Mouse (Mus musculus): ENCODE data around the gene Ivd. TPM values are rescaled to one million over a fixed set of nuclear protein-coding genes. Genes with fewer than 3 reads are reported as not detected.

Gene Ivd
- 65.9 TPM for polyA plus RNA-seq (2017; shearing (Covaris generic))

DNA sequence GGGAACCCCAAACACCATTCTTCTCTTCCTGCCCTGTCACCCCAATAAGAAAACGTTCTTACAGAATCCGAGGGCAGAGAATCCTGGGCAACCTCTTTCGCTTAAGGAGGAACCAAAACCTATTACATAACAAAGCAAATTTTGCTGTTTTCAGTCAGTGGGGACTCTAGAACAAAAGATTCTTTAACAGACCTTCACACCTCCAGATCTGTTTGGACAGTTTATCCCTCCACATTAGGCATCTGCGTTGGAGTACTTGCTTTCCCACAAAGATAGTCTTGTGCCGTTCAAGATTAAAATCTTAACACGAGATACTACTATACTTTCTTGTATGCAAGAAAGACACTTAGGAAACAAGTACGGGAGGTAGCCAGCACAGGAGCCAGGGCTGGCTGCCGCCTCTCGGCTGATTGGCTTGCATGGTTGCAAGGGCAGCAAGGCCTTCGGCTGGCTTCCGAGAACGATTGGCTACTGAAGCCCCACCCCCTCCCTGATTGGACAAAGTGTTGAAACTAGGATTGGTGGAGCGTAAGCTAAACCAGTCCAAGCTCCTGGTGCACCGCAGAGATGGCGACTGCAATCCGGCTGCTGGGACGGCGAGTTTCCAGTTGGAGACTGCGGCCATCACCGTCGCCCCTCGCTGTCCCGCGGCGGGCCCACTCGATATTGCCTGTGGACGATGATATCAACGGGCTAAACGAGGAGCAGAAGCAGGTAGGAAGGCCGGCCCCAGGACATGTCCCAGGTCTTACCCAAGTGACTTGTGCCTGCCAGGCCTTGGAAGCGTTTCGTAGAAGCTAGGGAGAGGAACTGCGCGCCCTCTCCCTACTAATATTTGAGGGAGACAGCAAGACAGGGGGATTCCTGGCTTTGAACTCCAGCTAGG is at the start of gene Ivd:
Gene Ivd (plus strand): TSS at position 501 of the 886 bp plus-strand sequence.

DNA sequence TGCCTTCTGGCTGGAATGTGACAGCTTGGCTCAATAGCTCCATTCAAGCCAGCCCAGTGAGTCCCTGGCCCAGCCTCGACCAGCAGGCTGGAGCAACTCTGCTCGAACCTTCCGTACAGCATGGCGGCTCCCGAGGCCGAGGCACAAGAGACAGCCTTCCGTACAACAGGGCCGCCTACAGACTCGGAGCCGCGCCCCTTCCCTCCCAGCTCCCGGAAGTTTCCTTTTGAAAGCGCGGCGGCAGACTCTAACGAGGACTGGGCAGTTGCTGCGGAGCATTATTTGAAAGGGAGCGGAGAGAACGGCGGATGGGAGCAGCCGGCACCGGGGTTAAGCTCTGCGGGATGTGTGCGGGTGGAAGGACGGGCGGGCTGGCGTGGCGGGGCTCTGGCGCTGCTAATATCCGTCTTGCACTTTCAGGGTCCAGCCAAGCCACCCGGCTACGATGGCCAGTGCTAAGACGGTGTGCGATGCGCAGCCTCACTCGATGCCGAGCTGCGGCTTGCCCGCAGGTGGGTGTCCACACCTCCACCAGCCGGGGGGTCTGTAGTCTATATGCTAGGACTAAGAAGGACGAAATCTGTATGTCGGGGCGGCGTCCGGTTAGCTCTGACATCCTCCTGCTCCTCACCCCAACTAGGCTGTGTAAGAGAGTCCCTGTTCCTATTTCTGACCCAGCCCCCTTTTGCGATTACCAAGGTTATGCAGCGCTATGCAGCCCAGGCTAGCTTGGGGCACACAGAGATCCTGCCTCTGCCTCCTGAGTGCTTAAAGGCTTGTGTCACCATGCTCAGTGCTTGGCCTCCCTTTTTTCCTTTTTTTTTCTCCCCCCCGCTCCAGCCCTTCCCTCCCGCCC is 47.5 kb upstream of the Ivd start, which contains the start of gene Knstrn:
Gene Knstrn (plus strand): TSS at position 23 of the 856 bp plus-strand sequence.

DNA sequence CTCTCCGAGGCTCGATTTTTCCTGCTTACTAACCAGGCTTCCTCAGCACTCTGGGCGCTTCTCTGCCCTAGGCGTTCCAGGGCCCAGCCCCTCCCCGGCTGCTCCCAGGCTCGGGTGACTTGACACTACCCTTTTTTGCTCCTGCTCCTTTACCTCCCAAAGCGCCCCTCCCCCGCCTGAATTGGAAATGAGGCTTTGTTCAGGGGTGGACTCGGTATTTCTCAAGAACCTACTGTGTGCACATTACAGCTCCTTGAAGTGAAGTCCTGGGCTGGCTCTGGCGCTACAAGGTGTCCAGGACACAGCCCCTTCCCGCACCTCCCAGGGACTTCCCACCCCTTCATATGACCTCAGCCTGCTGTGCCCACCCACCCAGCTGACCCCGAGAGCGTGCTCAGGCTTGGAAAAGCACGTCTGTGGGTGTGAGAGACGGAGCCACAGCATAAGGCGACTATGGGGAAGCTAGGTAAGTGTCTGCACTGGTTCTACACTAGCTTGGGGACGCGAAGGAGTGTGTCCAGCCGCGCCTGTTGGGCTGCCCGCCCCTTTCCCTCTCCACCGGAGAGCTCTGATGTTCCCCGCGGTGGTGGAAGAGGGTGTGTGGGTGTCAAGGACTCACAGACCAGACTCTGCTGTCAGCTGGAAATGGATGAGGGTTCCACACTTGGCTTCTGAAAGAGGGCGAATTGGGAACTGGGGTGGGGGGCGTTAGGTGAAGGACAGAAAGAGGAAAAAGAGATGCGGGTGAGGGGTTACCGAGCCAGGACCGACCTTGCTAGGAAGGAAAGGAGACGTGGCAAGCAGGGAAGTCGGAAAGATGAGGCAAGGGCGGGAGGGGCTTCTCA is 38.4 kb downstream of the Ivd start, which contains the start of gene Bahd1:
Gene Bahd1 (plus strand): TSS at position 397 of the 845 bp plus-strand sequence.

DNA sequence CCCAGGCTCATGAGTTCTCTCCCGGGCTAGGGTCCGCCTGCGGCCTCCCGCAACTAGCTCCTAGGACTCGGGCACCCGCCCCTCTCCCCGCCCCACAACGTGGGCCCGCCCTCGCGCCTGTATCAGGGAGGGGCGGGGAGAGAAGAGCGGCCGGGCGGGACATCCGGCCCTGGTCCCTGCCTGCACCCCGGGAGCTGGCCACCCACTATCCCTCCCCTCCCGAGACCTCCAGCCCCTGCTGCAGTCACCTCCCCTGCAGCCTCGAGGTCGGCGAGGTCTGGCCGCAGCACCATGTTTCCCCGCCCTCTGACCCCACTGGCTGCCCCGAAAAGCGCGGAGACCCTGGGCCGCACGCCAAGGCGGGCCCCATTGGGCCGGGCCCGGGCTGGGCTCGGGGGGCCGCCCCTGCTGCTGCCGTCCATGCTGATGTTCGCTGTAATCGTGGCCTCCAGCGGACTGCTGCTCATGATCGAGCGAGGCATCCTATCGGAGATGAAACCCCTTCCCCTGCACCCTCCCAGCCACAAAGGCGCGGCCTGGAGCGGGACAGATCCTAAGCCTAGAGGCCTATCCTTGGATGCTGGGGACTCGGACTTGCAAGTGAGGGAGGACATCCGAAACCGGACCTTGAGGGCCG is 64.7 kb downstream of the Ivd start, which contains the start of gene Chst14:
Gene Chst14 (plus strand): TSS at position 136 of the 637 bp plus-strand sequence.

Other genes starting within 250 kb of the Ivd start
- not detected for gene Pak6, start 198.7 kb upstream of the Ivd start, polyA plus RNA-seq (2017; shearing (Covaris generic))
- not detected for gene Ankrd63, start 158.0 kb upstream of the Ivd start, polyA plus RNA-seq (2017; shearing (Covaris generic))
- gene Plcb2, start 133.5 kb upstream of the Ivd start, polyA plus RNA-seq (2017; shearing (Covaris generic)), result 38.6 TPM
- 2.4 TPM for gene Inafm2, start 116.2 kb upstream of the Ivd start, polyA plus RNA-seq (2017; shearing (Covaris generic))
- gene Ccdc9b, start 99.3 kb upstream of the Ivd start, polyA plus RNA-seq (2017; shearing (Covaris generic)), result not detected
- gene Phgr1, start 89.2 kb upstream of the Ivd start, polyA plus RNA-seq (2017; shearing (Covaris generic)), result not detected
- gene Disp2, start 82.2 kb upstream of the Ivd start, polyA plus RNA-seq (2017; shearing (Covaris generic)), result not detected
- 13.1 TPM for gene Knstrn, start 48.0 kb upstream of the Ivd start, polyA plus RNA-seq (2017; shearing (Covaris generic))
- 1.7 TPM for gene Bahd1, start 38.4 kb downstream of the Ivd start, polyA plus RNA-seq (2017; shearing (Covaris generic))
- gene Chst14, start 64.5 kb downstream of the Ivd start, polyA plus RNA-seq (2017; shearing (Covaris generic)), result 4.4 TPM
- gene Ccdc32, start 167.4 kb downstream of the Ivd start, polyA plus RNA-seq (2017; shearing (Covaris generic)), result 27.6 TPM
- gene Rpusd2, start 172.8 kb downstream of the Ivd start, polyA plus RNA-seq (2017; shearing (Covaris generic)), result 2.4 TPM
- 4.8 TPM for gene Knl1, start 185.2 kb downstream of the Ivd start, polyA plus RNA-seq (2017; shearing (Covaris generic))